Mouse (Mus musculus): ENCODE results near the gene Pde2a.

DNA sequence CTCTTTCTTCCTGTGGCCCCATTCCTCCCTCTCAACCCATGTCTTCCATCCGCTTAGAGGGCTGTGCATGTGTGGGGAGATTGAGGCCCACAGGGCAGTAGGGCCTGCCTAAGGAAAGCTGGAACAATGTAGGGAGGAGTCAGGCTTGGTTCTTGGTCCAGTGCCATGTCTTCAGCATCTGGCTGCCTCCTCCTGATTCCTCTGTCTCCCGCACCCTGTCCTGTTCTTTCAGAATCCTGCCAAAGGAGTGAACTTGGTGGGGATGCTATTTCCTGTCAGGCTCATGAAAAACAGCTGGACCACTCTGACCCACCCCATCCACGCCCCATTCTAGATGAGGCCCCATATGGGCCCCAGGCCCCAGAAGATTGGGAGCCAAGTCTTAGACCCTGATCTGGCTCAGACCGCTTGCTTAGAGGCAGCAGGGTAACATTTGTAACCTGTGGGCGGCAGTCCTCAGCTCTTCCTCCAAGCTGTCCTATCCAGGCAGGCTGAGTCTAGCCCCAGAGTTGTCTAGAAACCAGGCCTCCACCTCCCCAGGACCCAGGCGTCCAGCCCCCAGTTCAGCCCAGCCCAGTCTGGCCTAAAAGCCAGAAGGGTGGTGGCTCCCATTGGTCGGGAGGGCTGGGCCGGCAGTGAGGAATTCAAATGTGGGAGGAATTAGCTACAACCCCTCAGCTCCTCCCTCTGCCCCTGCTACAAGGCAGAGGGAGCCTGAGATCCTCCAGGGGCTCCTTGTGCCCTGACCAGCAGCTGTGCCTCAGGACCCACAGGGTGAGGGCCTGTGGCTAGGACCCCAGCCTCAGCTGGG is 27.6 kb upstream of the Pde2a start:
- TF ChIP-seq CTCF (conservative IDR thresholded peaks at IDR 0.05 in 1 of 2, IDR thresholded peaks at IDR 0.05 in 1 of 2; ENCODE audit: low read depth in 2 of 2, low read length in 2 of 2) (no peak), SMC3 (IDR thresholded peaks at IDR 0.05; ENCODE audit: low read depth, low read length) (no peak), ETS1 (conservative IDR thresholded peaks at IDR 0.05; ENCODE audit: low read depth, low read length) (no peak), CHD2 (IDR thresholded peaks at IDR 0.05; ENCODE audit: low read length) (no peak)

Measured in CH12.LX (cell line).